Comparison of ENCODE assay signal across 8 mouse cellular contexts in the genomic region with DNA sequence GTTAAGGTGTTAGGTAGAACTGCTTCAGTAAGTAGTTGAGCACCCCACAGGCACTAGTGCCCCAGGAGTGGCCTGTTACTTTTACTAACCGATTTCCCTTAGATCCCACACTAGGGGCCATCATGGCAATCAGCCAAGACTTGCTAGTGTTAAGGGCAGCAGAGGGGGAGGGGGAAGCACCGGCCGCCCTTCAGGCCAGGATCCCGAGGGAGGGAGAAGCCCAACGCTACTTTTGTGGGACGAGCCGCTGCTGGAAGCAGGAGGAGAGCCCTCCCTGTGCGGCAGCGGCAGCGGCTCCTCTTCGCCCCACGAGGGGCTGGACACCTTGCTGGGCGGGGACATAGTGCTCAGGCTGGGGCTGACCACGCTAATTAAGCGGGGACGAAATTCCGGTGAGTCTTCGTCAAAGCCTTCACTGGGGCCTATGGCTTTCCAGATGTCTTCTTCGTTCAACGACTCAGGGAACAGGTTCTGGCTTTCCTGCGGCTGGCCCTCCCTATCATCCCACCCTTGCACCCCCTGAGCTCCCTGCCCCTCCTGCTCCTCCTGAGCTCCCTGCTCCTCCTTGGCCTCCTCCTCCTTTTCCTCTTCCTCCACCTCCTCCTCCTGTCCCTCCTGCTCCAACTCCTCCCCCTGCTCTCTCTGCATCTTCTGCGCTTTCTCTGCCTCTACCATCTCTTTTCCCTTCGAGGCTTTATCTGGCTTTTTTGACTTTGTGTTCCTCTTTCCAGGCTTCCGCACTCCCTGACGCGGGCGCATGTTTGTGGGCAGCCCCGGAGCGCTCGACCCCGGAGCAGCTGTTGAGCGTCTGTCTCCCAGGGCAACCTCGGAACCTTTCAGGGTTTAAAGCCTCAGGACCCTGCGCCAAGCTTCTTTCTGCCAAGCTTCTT. TPM values are rescaled to one million over a fixed set of nuclear protein-coding genes. Genes with fewer than 3 reads are reported as not detected.
A peak's percentile ranks its signal among the peaks of the same experiment; 100 is the strongest.
DNase-seq lines count a peak whose midpoint lies in the region; ATAC-seq and TF ChIP-seq lines count a peak whose summit lies in the region.

A gene (minus strand): TSS at position 802 of the 890 bp plus-strand sequence.

- peak; percentile 94 to 95 for ATAC-seq in hematopoietic stem cell, adult 5-6 weeks (replicated peaks in 1 of 2; ENCODE audit: insufficient read depth in 1 of 2, low FRiP score in 2 of 2, low TSS enrichment in 1 of 2, low read depth in 1 of 2, poor library complexity in 2 of 2, severe bottlenecking in 2 of 2)

- H3K4me1 ChIP-seq in bone marrow, adult 2 months (ENCODE audit: control insufficient read depth, insufficient read depth, low read length): no peaks in the 10 kb centered on the region
- H3K4me1 ChIP-seq in forebrain, embryonic 10.5 days: peaks cover 15% of the 10 kb centered on the region

- peak; percentile 39 for DNase-seq in ES-CJ7 (ENCODE audit: low read depth, low spot score)
- peak; percentile 59 for DNase-seq in forebrain, embryonic 10.5 days (ENCODE audit: extremely low spot score, low spot score)
- peak; percentile 4 to 34 for DNase-seq in left cerebral cortex, adult 18-20 months (ENCODE audit: low spot score in 2 of 2)
- DNase-seq in lung, postnatal 36 days: peak; percentile 6
- peak; percentile 78 for DNase-seq in retina, postnatal 1 day
- no peak for DNase-seq in thymus, postnatal 10 days (ENCODE audit: low spot score in 2 of 2)

- WGBS in bone marrow, adult 2 months: under 1% methylated on average over 34 of the region's 34 CpGs
- whole genome bisulfite sequencing in forebrain, embryonic 10.5 days: under 1% methylated on average over 34 of the region's 34 CpGs

- peaks cover 5% of the 10 kb centered on the region for H3K27me3 ChIP-seq in forebrain, embryonic 10.5 days (ENCODE audit: poor library complexity, severe bottlenecking)

- TF ChIP-seq POLR2A in bone marrow, adult 2 months (IDR thresholded peaks at IDR 0.05; ENCODE audit: borderline replicate concordance, control insufficient read depth, low read depth, low read length): no peak

- peak within 1 kb of the TSS; percentile 26 for H3K4me3 ChIP-seq in bone marrow, adult 2 months (replicated peaks; ENCODE audit: control insufficient read depth, low read depth, low read length)
- H3K4me3 ChIP-seq in forebrain, embryonic 10.5 days: peak within 1 kb of the TSS; percentile 68

- H3K27ac ChIP-seq in bone marrow, adult 2 months (ENCODE audit: control insufficient read depth, insufficient read depth, low read depth, low read length, poor library complexity): no peak within 1 kb of the TSS
- H3K27ac ChIP-seq in forebrain, embryonic 10.5 days: peak within 1 kb of the TSS; percentile 82

- TF ChIP-seq CTCF in bone marrow, adult 2 months (IDR thresholded peaks at IDR 0.05; ENCODE audit: control insufficient read depth, insufficient read depth, low read length): no peak

- no peaks in the 10 kb centered on the region; the same call in 1 of the 2 replicates for H3K9me3 ChIP-seq in forebrain, embryonic 10.5 days

- H3K36me3 ChIP-seq in forebrain, embryonic 10.5 days (replicated peaks): no peaks in the 10 kb centered on the region

RNA-seq across cellular contexts. Expression of the gene that starts here (rescaled TPM):
- polyA plus RNA-seq in bone marrow, adult 2 months (2011; ENCODE audit: insufficient read depth, insufficient read length, low replicate concordance, missing spikeins): not detected in 2 replicates
- not detected in 2 replicates for polyA plus RNA-seq in forebrain, embryonic 10.5 days (2016; fragmentation: Nextera tagmentation; extraction: Ambion mirVana)
- total RNA-seq in hematopoietic stem cell, adult 5-6 weeks (2017): not detected in 2 replicates
- total RNA-seq in left cerebral cortex, adult 18-20 months (2021): 1 to 10 TPM in 1 of 2 experiments, under 1 TPM in 1; 0.95 to 1.3 TPM

Comparison
In these comparisons a context has a peak if more than half of its experiments do, and no peak if none do; other contexts are left out.
1. Peak in DNase-seq, H3K4me3 ChIP-seq and H3K27ac ChIP-seq in forebrain, embryonic 10.5 days; RNA of the gene not detected or under 1 TPM.
2. Peak in ATAC-seq in hematopoietic stem cell, adult 5-6 weeks; RNA of the gene not detected or under 1 TPM.
3. DNase-seq: peak in ES-CJ7 (single experiment), left cerebral cortex, adult 18-20 months (2 of 2), lung, postnatal 36 days (single experiment) and retina, postnatal 1 day (single experiment); none in thymus, postnatal 10 days (0 of 2).